Mouse (Mus musculus): Measurements from ENCODE around the gene Kiz. TPM values are rescaled to one million over a fixed set of nuclear protein-coding genes. Genes with fewer than 3 reads are reported as not detected.

The Kiz gene
- 11.7 and 13.3 TPM in 2 replicates for polyA plus RNA-seq (2015; fragmentation: Nextera tagmentation; extraction: Ambion mirVana)

- DNase-seq (ENCODE audit: low spot score) (peak; percentile 97), ATAC-seq (ENCODE audit: low FRiP score, low TSS enrichment) (peak; percentile 99)
- Histone ChIP-seq H3K9ac (ENCODE audit: low read length) (peak within 1 kb of the TSS; percentile 86), H3K36me3 (ENCODE audit: control insufficient read depth, insufficient read depth, low read length) (no peaks in the 10 kb centered on the region), H3K9me3 (ENCODE audit: control insufficient read depth, low read length) (no peaks in the 10 kb centered on the region), H3K27me3 (ENCODE audit: control insufficient read depth, insufficient read depth, low read length) (no peaks in the 10 kb centered on the region), H3K4me1 (replicated peaks; ENCODE audit: control insufficient read depth, insufficient read depth) (no peaks in the 10 kb centered on the region), H3K4me2 (replicated peaks; ENCODE audit: low read depth) (peak within 1 kb of the TSS; percentile 91), H3K4me3 (ENCODE audit: low read depth, low read length) (peak within 1 kb of the TSS; percentile 79), H3K27ac (replicated peaks) (peak within 1 kb of the TSS; percentile 53)
- WGBS = under 1% methylated on average over 31 of the region's 32 CpGs
- TF ChIP-seq EP300 (optimal IDR thresholded peaks at IDR 0.05) (no peak), CTCF (IDR thresholded peaks at IDR 0.05; ENCODE audit: low read depth) (peak; percentile 50; the same call in 1 of the 2 replicates)
Observed at GRCm38 (mm10) chr2:146855599-146856039, at the start of gene Kiz. Gene Kiz, plus strand, starts transcription at chr2:146855864.

- WGBS = 87% methylated on average over 7 of the region's 7 CpGs
- no peak overlapping the region for H3K9ac ChIP-seq (ENCODE audit: low read length)
- no peaks in the 10 kb centered on the region for H3K36me3 ChIP-seq (ENCODE audit: control insufficient read depth, insufficient read depth, low read length)
- no peak overlapping the region for H3K4me3 ChIP-seq (ENCODE audit: low read depth, low read length)
- H3K27ac ChIP-seq (replicated peaks) = no peak overlapping the region
- no peaks in the 10 kb centered on the region for H3K9me3 ChIP-seq (ENCODE audit: control insufficient read depth, low read length)
- ATAC-seq (ENCODE audit: low FRiP score, low TSS enrichment) (no peak), DNase-seq (ENCODE audit: low spot score) (no peak)
- H3K4me1 ChIP-seq (replicated peaks; ENCODE audit: control insufficient read depth, insufficient read depth) = no peaks in the 10 kb centered on the region
- H3K27me3 ChIP-seq (ENCODE audit: control insufficient read depth, insufficient read depth, low read length) = no peaks in the 10 kb centered on the region
- H3K4me2 ChIP-seq (replicated peaks; ENCODE audit: low read depth) = no peak overlapping the region
- TF ChIP-seq EP300 (optimal IDR thresholded peaks at IDR 0.05) = no peak
- TF ChIP-seq CTCF (IDR thresholded peaks at IDR 0.05; ENCODE audit: low read depth) = no peak
Observed at GRCm38 (mm10) chr2:146809706-146810256, 45.9 kb upstream of the Kiz start.

- Histone ChIP-seq H3K4me3 (ENCODE audit: low read depth, low read length) (peak overlapping the region; percentile 15; the same call in 1 of the 2 replicates), H3K9me3 (ENCODE audit: control insufficient read depth, low read length) (no peaks in the 10 kb centered on the region), H3K9ac (ENCODE audit: low read length) (no peak overlapping the region), H3K36me3 (ENCODE audit: control insufficient read depth, insufficient read depth, low read length) (no peaks in the 10 kb centered on the region), H3K27ac (replicated peaks) (no peak overlapping the region), H3K4me1 (replicated peaks; ENCODE audit: control insufficient read depth, insufficient read depth) (no peaks in the 10 kb centered on the region), H3K4me2 (replicated peaks; ENCODE audit: low read depth) (peak overlapping the region; percentile 43), H3K27me3 (ENCODE audit: control insufficient read depth, insufficient read depth, low read length) (no peaks in the 10 kb centered on the region)
- DNase-seq (ENCODE audit: low spot score) (no peak), ATAC-seq (ENCODE audit: low FRiP score, low TSS enrichment) (no peak)
- 31% methylated on average over 13 of the region's 13 CpGs for WGBS
- TF ChIP-seq EP300 (optimal IDR thresholded peaks at IDR 0.05) (no peak), CTCF (IDR thresholded peaks at IDR 0.05; ENCODE audit: low read depth) (no peak)
Observed at GRCm38 (mm10) chr2:146810695-146811094, 45.0 kb upstream of the Kiz start.

- DNase-seq (ENCODE audit: low spot score) = no peak
- Histone ChIP-seq H3K4me2 (replicated peaks; ENCODE audit: low read depth) (no peak overlapping the region), H3K9ac (ENCODE audit: low read length) (no peak overlapping the region), H3K36me3 (ENCODE audit: control insufficient read depth, insufficient read depth, low read length) (no peaks in the 10 kb centered on the region), H3K27ac (replicated peaks) (no peak overlapping the region), H3K9me3 (ENCODE audit: control insufficient read depth, low read length) (no peaks in the 10 kb centered on the region), H3K4me1 (replicated peaks; ENCODE audit: control insufficient read depth, insufficient read depth) (no peaks in the 10 kb centered on the region), H3K4me3 (ENCODE audit: low read depth, low read length) (no peak overlapping the region), H3K27me3 (ENCODE audit: control insufficient read depth, insufficient read depth, low read length) (no peaks in the 10 kb centered on the region)
- WGBS = 69% methylated on average over 7 of the region's 7 CpGs
- TF ChIP-seq CTCF (IDR thresholded peaks at IDR 0.05; ENCODE audit: low read depth) (peak; percentile 28; the same call in 1 of the 2 replicates), EP300 (optimal IDR thresholded peaks at IDR 0.05) (no peak)
- no peak for ATAC-seq (ENCODE audit: low FRiP score, low TSS enrichment)
Observed at GRCm38 (mm10) chr2:146814978-146815377, 40.7 kb upstream of the Kiz start.

- ATAC-seq (ENCODE audit: low FRiP score, low TSS enrichment) (no peak), DNase-seq (ENCODE audit: low spot score) (no peak)
- no peaks in the 10 kb centered on the region for H3K9me3 ChIP-seq (ENCODE audit: control insufficient read depth, low read length)
- H3K36me3 ChIP-seq (ENCODE audit: control insufficient read depth, insufficient read depth, low read length) = no peaks in the 10 kb centered on the region
- 77% methylated on average over 4 of the region's 4 CpGs for WGBS
- H3K4me3 ChIP-seq (ENCODE audit: low read depth, low read length) = no peak overlapping the region
- no peak for TF ChIP-seq CTCF (IDR thresholded peaks at IDR 0.05; ENCODE audit: low read depth)
- TF ChIP-seq EP300 (optimal IDR thresholded peaks at IDR 0.05) = no peak
- H3K4me1 ChIP-seq (replicated peaks; ENCODE audit: control insufficient read depth, insufficient read depth) = no peaks in the 10 kb centered on the region
- H3K9ac ChIP-seq (ENCODE audit: low read length) = no peak overlapping the region
- H3K27ac ChIP-seq (replicated peaks) = no peak overlapping the region
- H3K27me3 ChIP-seq (ENCODE audit: control insufficient read depth, insufficient read depth, low read length) = no peaks in the 10 kb centered on the region
- H3K4me2 ChIP-seq (replicated peaks; ENCODE audit: low read depth) = no peak overlapping the region
Observed at GRCm38 (mm10) chr2:146819065-146819464, 36.6 kb upstream of the Kiz start.

- H3K4me1 ChIP-seq (replicated peaks; ENCODE audit: control insufficient read depth, insufficient read depth) = no peaks in the 10 kb centered on the region
- 65% methylated on average over 11 of the region's 11 CpGs for WGBS
- no peaks in the 10 kb centered on the region for H3K36me3 ChIP-seq (ENCODE audit: control insufficient read depth, insufficient read depth, low read length)
- no peak overlapping the region for H3K27ac ChIP-seq (replicated peaks)
- H3K4me2 ChIP-seq (replicated peaks; ENCODE audit: low read depth) = no peak overlapping the region
- H3K9ac ChIP-seq (ENCODE audit: low read length) = no peak overlapping the region
- no peaks in the 10 kb centered on the region for H3K27me3 ChIP-seq (ENCODE audit: control insufficient read depth, insufficient read depth, low read length)
- TF ChIP-seq EP300 (optimal IDR thresholded peaks at IDR 0.05) (no peak), CTCF (IDR thresholded peaks at IDR 0.05; ENCODE audit: low read depth) (no peak)
- ATAC-seq (ENCODE audit: low FRiP score, low TSS enrichment) (no peak), DNase-seq (ENCODE audit: low spot score) (no peak)
- no peaks in the 10 kb centered on the region for H3K9me3 ChIP-seq (ENCODE audit: control insufficient read depth, low read length)
- no peak overlapping the region for H3K4me3 ChIP-seq (ENCODE audit: low read depth, low read length)
Observed at GRCm38 (mm10) chr2:146823483-146823951, 32.1 kb upstream of the Kiz start.

All from stomach, postnatal 0 days (tissue).